9 mouse cellular contexts compared by ENCODE assay signal in the genomic region with DNA sequence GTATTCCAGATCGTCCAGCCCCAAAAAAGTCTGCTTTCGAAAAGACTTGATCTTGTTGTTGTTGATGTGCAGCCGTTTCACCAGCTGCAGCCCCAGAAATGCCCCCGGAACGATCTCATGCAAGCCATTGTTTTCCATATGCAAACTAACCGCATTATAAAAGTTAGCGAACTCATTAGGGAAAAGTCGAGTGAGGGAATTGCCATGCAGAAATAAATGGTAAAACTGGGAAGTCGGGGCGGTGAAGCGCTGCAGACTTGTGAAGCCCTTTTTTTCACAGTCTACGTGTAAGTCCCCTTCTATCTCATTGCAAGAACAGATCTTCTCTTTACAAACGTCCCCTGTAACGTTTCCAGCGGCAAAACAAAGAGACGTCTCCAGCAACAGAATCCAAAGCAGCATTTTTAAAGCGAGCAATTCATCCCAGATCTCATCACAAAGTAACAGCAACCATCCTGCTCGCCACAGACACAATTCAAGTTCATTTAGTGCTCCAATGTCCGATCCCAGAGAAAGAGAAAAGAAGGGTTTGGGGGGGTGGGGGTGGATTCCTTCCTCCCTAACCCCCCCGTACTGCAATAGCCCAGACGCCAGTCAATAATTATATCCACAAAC. TPM values are rescaled to one million over a fixed set of nuclear protein-coding genes. Genes with fewer than 3 reads are reported as not detected.
A peak's percentile ranks its signal among the peaks of the same experiment; 100 is the strongest.
DNase-seq lines count a peak whose midpoint lies in the region.
"Had no signal": no experiment of that assay in that cellular context is flagged by ENCODE, and none has a peak within 500 bp of the region (broad histone marks: within the 10 kb centered on the region; RNA-seq: fewer than 3 reads in every experiment).

No protein-coding gene starts in this region.

- DNase-seq in cerebellum, adult 11-12 months: peak; percentile 19
- DNase-seq in cerebellum, postnatal 4 days (ENCODE audit: low spot score in 2 of 2): no peak
- DNase-seq in right cerebral cortex, adult 18-20 months: peak; percentile 19
- no peak for DNase-seq in right cerebral cortex, postnatal 36 days (ENCODE audit: low spot score in 2 of 2)
- DNase-seq in left cerebral cortex, postnatal 36 days (ENCODE audit: low spot score in 2 of 2): peak; percentile 40 to 47
- peak; percentile 26 for DNase-seq in right cerebral cortex, postnatal 25 days
- DNase-seq in urinary bladder, adult 18-20 months (ENCODE audit: low spot score in 2 of 2): no peak
- no peak for DNase-seq in heart, postnatal 25 days (ENCODE audit: low spot score)
- DNase-seq: liver, embryonic 13.5 days had no signal

- intact Hi-C loops in left cerebral cortex, postnatal 36 days (cut with DNase I): loop anchor here (5.0 to 10.0 kb wide), 2 partner anchors 108 to 744 kb away; no protein-coding TSS in a partner anchor
- intact Hi-C loops in heart, postnatal 25 days (cut with DNase I): no loop called here

RNA-seq across cellular contexts. Expression of a gene that starts 1.0 kb away (rescaled TPM):
- 10 to 100 TPM; 82.3 to 92.0 TPM for total RNA-seq in left cerebral cortex, postnatal 36 days (2021)
- total RNA-seq in heart, postnatal 25 days (2021): not detected

Comparison
In these comparisons a context has a peak if more than half of its experiments do, and no peak if none do; other contexts are left out.
1. DNase-seq: peak in cerebellum, adult 11-12 months (single experiment), right cerebral cortex, adult 18-20 months (single experiment), left cerebral cortex, postnatal 36 days (2 of 2) and right cerebral cortex, postnatal 25 days (single experiment); none in cerebellum, postnatal 4 days (0 of 2), right cerebral cortex, postnatal 36 days (0 of 2), urinary bladder, adult 18-20 months (0 of 2) and heart, postnatal 25 days (single experiment).
2. RNA of a gene that starts 1.0 kb away (total RNA-seq): 82.3 to 92.0 TPM in left cerebral cortex, postnatal 36 days; not detected in heart, postnatal 25 days; every median in the first group is over 10 times any median in the second.